ENCODE assay signal across 25 mouse cellular contexts in the genomic region with DNA sequence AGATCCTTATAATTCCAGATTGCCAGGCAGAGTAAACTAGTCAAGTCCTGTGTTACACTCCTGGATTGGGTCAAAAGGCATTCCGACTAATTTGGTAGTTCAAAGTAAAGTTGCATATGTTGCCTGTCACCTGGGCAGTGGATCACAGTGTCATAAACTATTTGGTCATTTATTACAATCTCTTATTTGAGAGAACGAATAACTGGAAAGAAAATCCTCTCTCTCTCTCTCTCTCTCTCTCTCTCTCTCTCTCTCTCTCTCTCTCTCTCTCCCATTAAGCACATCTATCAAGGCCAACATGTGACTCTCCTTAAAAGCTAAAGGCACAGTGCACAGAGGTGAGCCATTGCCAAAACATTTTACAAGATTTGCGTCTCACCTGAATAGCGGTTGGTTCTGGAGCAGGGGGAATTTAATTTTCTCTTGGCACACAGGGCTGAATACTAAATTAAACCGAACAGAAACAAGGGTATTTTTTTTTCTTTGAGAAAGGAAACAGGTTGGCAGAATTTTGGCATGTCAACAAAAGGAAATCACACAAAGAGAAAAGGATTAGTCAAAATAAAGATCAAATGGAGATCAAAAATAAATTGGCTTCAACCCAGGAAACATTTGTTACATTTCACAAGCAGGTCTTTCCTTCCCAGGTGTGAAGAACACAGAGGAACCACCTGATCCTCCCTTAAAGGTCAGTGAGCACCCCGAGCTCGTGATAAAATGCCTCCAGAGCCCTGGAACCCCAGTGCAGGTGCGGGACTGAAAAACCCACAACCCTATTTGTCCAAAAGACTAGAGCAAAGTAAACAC.
DNase-seq lines count a peak whose midpoint lies in the region; ATAC-seq and TF ChIP-seq lines count a peak whose summit lies in the region.
"Had no signal": no experiment of that assay in that cellular context is flagged by ENCODE, and none has a peak within 500 bp of the region (broad histone marks: within the 10 kb centered on the region; RNA-seq: fewer than 3 reads in every experiment).

No protein-coding gene starts in this region.

- no peaks in the 10 kb centered on the region for H3K36me3 ChIP-seq in liver, embryonic 11.5 days (ENCODE audit: control insufficient read depth, insufficient read depth, low read length)
- H3K36me3 ChIP-seq in liver, postnatal 0 days (replicated peaks; ENCODE audit: insufficient read depth, low read length) = no peaks in the 10 kb centered on the region
- H3K36me3 ChIP-seq in MEL (ENCODE audit: control insufficient read depth in 1 of 2, insufficient read depth in 2 of 2, low read length in 2 of 2) = peaks cover 0 to 68% of the 10 kb centered on the region in 2 experiments; a peak in 2 of 4 replicates
- no peaks in the 10 kb centered on the region for H3K36me3 ChIP-seq in midbrain, embryonic 15.5 days (replicated peaks)
- H3K36me3 ChIP-seq: forebrain, embryonic 15.5 days; heart, embryonic 13.5 days; hindbrain, embryonic 10.5 days; hindbrain, embryonic 15.5 days; intestine, embryonic 15.5 days; limb, embryonic 13.5 days; midbrain, embryonic 12.5 days; stomach, embryonic 15.5 days had no signal

- H3K27me3 ChIP-seq in liver, embryonic 11.5 days (replicated peaks; ENCODE audit: control insufficient read depth, insufficient read depth, low read length) = no peaks in the 10 kb centered on the region
- H3K27me3 ChIP-seq in liver, postnatal 0 days (ENCODE audit: insufficient read depth, low read length) = no peaks in the 10 kb centered on the region
- H3K27me3 ChIP-seq in MEL (ENCODE audit: control insufficient read depth in 1 of 2, insufficient read depth in 2 of 2, low read length in 2 of 2) = no peaks in the 10 kb centered on the region
- no peaks in the 10 kb centered on the region for H3K27me3 ChIP-seq in midbrain, embryonic 15.5 days (replicated peaks)
- H3K27me3 ChIP-seq: forebrain, embryonic 15.5 days; heart, embryonic 13.5 days; hindbrain, embryonic 15.5 days; intestine, embryonic 15.5 days; limb, embryonic 13.5 days; midbrain, embryonic 12.5 days; stomach, embryonic 15.5 days had no signal

- TF ChIP-seq POLR2A in MEL (IDR thresholded peaks at IDR 0.05; ENCODE audit: control insufficient read depth in 1 of 2, insufficient read depth in 1 of 2, low read depth in 1 of 2, low read length in 2 of 2, poor library complexity in 1 of 2) = no peak

- TF ChIP-seq CTCF in liver, postnatal 0 days (IDR thresholded peaks at IDR 0.05; ENCODE audit: low read depth) = no peak
- TF ChIP-seq CTCF in MEL (IDR thresholded peaks at IDR 0.05 in 2 of 3, conservative IDR thresholded peaks at IDR 0.05 in 1 of 3; ENCODE audit: control insufficient read depth in 1 of 3, insufficient read depth in 1 of 3, low read depth in 2 of 3, low read length in 3 of 3, poor library complexity in 1 of 3, severe bottlenecking in 1 of 3) = no peak

- H3K4me2 ChIP-seq in liver, embryonic 11.5 days = no peak overlapping the region
- no peak overlapping the region for H3K4me2 ChIP-seq in liver, postnatal 0 days (ENCODE audit: low read depth, low read length)
- no peak overlapping the region for H3K4me2 ChIP-seq in midbrain, embryonic 15.5 days
- H3K4me2 ChIP-seq: forebrain, embryonic 15.5 days; heart, embryonic 13.5 days; hindbrain, embryonic 15.5 days; intestine, embryonic 15.5 days; limb, embryonic 13.5 days; midbrain, embryonic 12.5 days; stomach, embryonic 15.5 days had no signal

- peaks cover 15% of the 10 kb centered on the region for H3K4me1 ChIP-seq in liver, embryonic 11.5 days (replicated peaks; ENCODE audit: control insufficient read depth, insufficient read depth, low read length)
- peaks cover 6% of the 10 kb centered on the region for H3K4me1 ChIP-seq in liver, postnatal 0 days (ENCODE audit: insufficient read depth)
- H3K4me1 ChIP-seq in MEL (ENCODE audit: control insufficient read depth in 1 of 2, insufficient read depth in 2 of 2, low read length in 2 of 2) = peaks cover 59 to 60% of the 10 kb centered on the region in 2 experiments
- H3K4me1 ChIP-seq in midbrain, embryonic 15.5 days = no peaks in the 10 kb centered on the region
- H3K4me1 ChIP-seq: forebrain, embryonic 15.5 days; heart, embryonic 13.5 days; hindbrain, embryonic 10.5 days; hindbrain, embryonic 15.5 days; intestine, embryonic 15.5 days; midbrain, embryonic 12.5 days; stomach, embryonic 15.5 days had no signal

- WGBS in liver, embryonic 11.5 days = 83% methylated on average over 8 of the region's 8 CpGs
- WGBS in liver, postnatal 0 days (ENCODE audit: insufficient replicate concordance) = 74% methylated on average over 8 of the region's 8 CpGs
- 71% methylated on average over 8 of the region's 8 CpGs for WGBS in midbrain, embryonic 15.5 days

- no peak for TF ChIP-seq RAD21 in MEL (IDR thresholded peaks at IDR 0.05; ENCODE audit: low read depth, low read length)

- no peak for ATAC-seq in liver, embryonic 11.5 days (replicated peaks; ENCODE audit: low FRiP score)
- ATAC-seq in liver, postnatal 0 days = no peak
- no peak for ATAC-seq in midbrain, embryonic 15.5 days (replicated peaks)
- ATAC-seq: forebrain, embryonic 15.5 days; intestine, embryonic 15.5 days had no signal

- peak; percentile 8 for DNase-seq in liver, embryonic 11.5 days (ENCODE audit: low spot score)
- DNase-seq in liver, postnatal 0 days = no peak
- peak; percentile 41 for DNase-seq in thymus, postnatal 14 days
- DNase-seq in thymus, postnatal 4 days = no peak
- DNase-seq in MEL (ENCODE audit: low read depth, low spot score) = no peak
- peak; percentile 75 for DNase-seq in naive thymus-derived CD4-positive, alpha-beta T cell, adult 2 months (ENCODE audit: low read depth)
- DNase-seq in T-cell, adult 2 months (ENCODE audit: low spot score) = no peak
- DNase-seq: adrenal gland, adult 2 months; adrenal gland, postnatal 36 days; B cell, adult 2 months; cerebellum, adult 2 months; cerebellum, postnatal 14 days; gastrocnemius, adult 2 months; heart, postnatal 14 days; lung, postnatal 36 days had no signal

- H3K9ac ChIP-seq in liver, embryonic 11.5 days (ENCODE audit: low read depth, low read length) = no peak overlapping the region
- no peak overlapping the region for H3K9ac ChIP-seq in liver, postnatal 0 days (replicated peaks)
- H3K9ac ChIP-seq in MEL (ENCODE audit: control insufficient read depth, low read depth, low read length, poor library complexity, severe bottlenecking) = peak overlapping the region; percentile 70
- no peak overlapping the region for H3K9ac ChIP-seq in midbrain, embryonic 15.5 days
- H3K9ac ChIP-seq: forebrain, embryonic 15.5 days; heart, embryonic 13.5 days; hindbrain, embryonic 15.5 days; intestine, embryonic 15.5 days; limb, embryonic 13.5 days; midbrain, embryonic 12.5 days; stomach, embryonic 15.5 days had no signal

- peak overlapping the region; percentile 68 for H3K27ac ChIP-seq in liver, embryonic 11.5 days (ENCODE audit: low read depth, low read length)
- no peak overlapping the region for H3K27ac ChIP-seq in liver, postnatal 0 days (ENCODE audit: low read depth)
- peak overlapping the region; percentile 100 for H3K27ac ChIP-seq in MEL (ENCODE audit: control insufficient read depth, low read depth, low read length)
- no peak overlapping the region for H3K27ac ChIP-seq in midbrain, embryonic 15.5 days
- H3K27ac ChIP-seq: forebrain, embryonic 15.5 days; gastrocnemius, adult 2 months; heart, embryonic 13.5 days; hindbrain, embryonic 10.5 days; hindbrain, embryonic 15.5 days; intestine, embryonic 15.5 days; left cerebral cortex, adult 2 months; midbrain, embryonic 12.5 days; stomach, embryonic 15.5 days had no signal

- TF ChIP-seq EP300 in liver, postnatal 0 days (IDR thresholded peaks at IDR 0.05; ENCODE audit: low read depth) = no peak
- TF ChIP-seq EP300 in MEL (IDR thresholded peaks at IDR 0.05; ENCODE audit: low read depth in 1 of 2, low read length in 2 of 2) = peak in 1 of 2 experiments; percentile 36; a peak in 2 of 4 replicates

- H3K9me3 ChIP-seq in liver, embryonic 11.5 days (ENCODE audit: control insufficient read depth, low read length) = 0 out of 2 replicates have a peak, but pooled peaks cover 3% of the 10 kb centered on the region
- no peaks in the 10 kb centered on the region for H3K9me3 ChIP-seq in liver, postnatal 0 days (ENCODE audit: low read length)
- H3K9me3 ChIP-seq in MEL (replicated peaks; ENCODE audit: insufficient read depth, low read length) = no peaks in the 10 kb centered on the region
- no peaks in the 10 kb centered on the region for H3K9me3 ChIP-seq in midbrain, embryonic 15.5 days
- H3K9me3 ChIP-seq: forebrain, embryonic 15.5 days; heart, embryonic 13.5 days; hindbrain, embryonic 15.5 days; intestine, embryonic 15.5 days; midbrain, embryonic 12.5 days; stomach, embryonic 15.5 days had no signal

- no peak overlapping the region for H3K4me3 ChIP-seq in liver, embryonic 11.5 days (ENCODE audit: low read depth, low read length)
- H3K4me3 ChIP-seq in liver, postnatal 0 days (ENCODE audit: low read depth, low read length) = no peak overlapping the region
- H3K4me3 ChIP-seq in MEL (ENCODE audit: control insufficient read depth in 1 of 2, insufficient read depth in 1 of 2, low read depth in 2 of 2, low read length in 2 of 2) = peak overlapping the region; percentile 8 to 34
- H3K4me3 ChIP-seq in midbrain, embryonic 15.5 days = no peak overlapping the region
- H3K4me3 ChIP-seq: forebrain, embryonic 15.5 days; gastrocnemius, adult 2 months; heart, embryonic 13.5 days; hindbrain, embryonic 10.5 days; hindbrain, embryonic 15.5 days; intestine, embryonic 15.5 days; left cerebral cortex, adult 2 months; limb, embryonic 13.5 days; midbrain, embryonic 12.5 days; stomach, embryonic 15.5 days had no signal

- no peaks in the 10 kb centered on the region; the same call in 1 of the 2 replicates for H3K79me2 ChIP-seq in MEL (ENCODE audit: control insufficient read depth, insufficient read depth, low read length, poor library complexity)

TF ChIP-seq in MEL, 35 proteins besides CTCF, POLR2A, EP300 and RAD21 (continues in another document):
- TF ChIP-seq NELFE (IDR thresholded peaks at IDR 0.05; ENCODE audit: low read depth, low read length) (no peak), UBTF (IDR thresholded peaks at IDR 0.05; ENCODE audit: borderline replicate concordance, insufficient read depth, low read depth, low read length) (no peak), CHD1 (IDR thresholded peaks at IDR 0.05; ENCODE audit: low read depth, low read length) (peak; percentile 89), SMC3 (IDR thresholded peaks at IDR 0.05; ENCODE audit: low read depth, low read length) (no peak), JUND (IDR thresholded peaks at IDR 0.05; ENCODE audit: low read depth, low read length) (peak; percentile 96), GATA1 (IDR thresholded peaks at IDR 0.05; ENCODE audit: low read depth, low read length) (no peak), BHLHE40 (IDR thresholded peaks at IDR 0.05; ENCODE audit: borderline replicate concordance, low read depth, low read length) (no peak), MXI1 (IDR thresholded peaks at IDR 0.05; ENCODE audit: low read depth, low read length) (no peak), ETS1 (IDR thresholded peaks at IDR 0.05; ENCODE audit: low read depth, low read length) (peak; percentile 46), E2F4 (IDR thresholded peaks at IDR 0.05; ENCODE audit: borderline replicate concordance, low read depth, low read length) (no peak), ZKSCAN1 (IDR thresholded peaks at IDR 0.05; ENCODE audit: low read depth, low read length) (0 out of 2 replicates have a peak, but pooled peaks have one; percentile 18), TAL1 (IDR thresholded peaks at IDR 0.05; ENCODE audit: low read length) (no peak)

Comparison
In these comparisons a context has a peak if more than half of its experiments do, and no peak if none do; other contexts are left out.
1. DNase-seq: peak in liver, embryonic 11.5 days (single experiment), thymus, postnatal 14 days (single experiment) and naive thymus-derived CD4-positive, alpha-beta T cell, adult 2 months (single experiment); none in liver, postnatal 0 days (single experiment), thymus, postnatal 4 days (single experiment), MEL (single experiment) and T-cell, adult 2 months (single experiment).
2. H3K27ac ChIP-seq: peak in liver, embryonic 11.5 days (single experiment) and MEL (single experiment); none in liver, postnatal 0 days (single experiment) and midbrain, embryonic 15.5 days (single experiment).
3. H3K4me3 ChIP-seq: peak in MEL (2 of 2); none in liver, embryonic 11.5 days (single experiment), liver, postnatal 0 days (single experiment) and midbrain, embryonic 15.5 days (single experiment).